Mouse (Mus musculus): Measurements from ENCODE around the gene Dgat2l6. TPM values are rescaled to one million over a fixed set of nuclear protein-coding genes. Genes with fewer than 3 reads are reported as not detected.

The Dgat2l6 gene
- polyA plus RNA-seq (2012; rRNA removed): not detected in 2 replicates

DNA sequence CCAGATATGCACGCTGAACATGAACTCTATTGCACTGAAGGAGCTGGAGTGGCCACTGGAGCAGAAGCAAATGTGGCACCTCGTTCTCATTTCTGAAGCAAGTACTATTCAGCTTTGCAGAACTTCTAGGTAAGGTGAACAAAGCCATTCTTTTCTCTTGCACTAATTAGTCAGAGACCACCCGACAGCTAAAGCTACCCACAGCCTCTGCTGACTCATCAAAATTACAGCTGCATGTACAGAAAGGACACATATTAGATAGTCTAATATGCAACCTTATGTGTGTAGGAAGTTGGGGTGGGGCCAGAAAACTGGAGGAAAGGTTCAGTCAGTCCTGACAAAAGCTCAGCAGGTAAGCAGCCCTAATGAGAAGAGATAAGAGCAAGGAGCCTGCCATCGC, at the start of gene Dgat2l6:
Gene Dgat2l6 (plus strand): TSS at position 368 of the 400 bp plus-strand sequence.

DNA sequence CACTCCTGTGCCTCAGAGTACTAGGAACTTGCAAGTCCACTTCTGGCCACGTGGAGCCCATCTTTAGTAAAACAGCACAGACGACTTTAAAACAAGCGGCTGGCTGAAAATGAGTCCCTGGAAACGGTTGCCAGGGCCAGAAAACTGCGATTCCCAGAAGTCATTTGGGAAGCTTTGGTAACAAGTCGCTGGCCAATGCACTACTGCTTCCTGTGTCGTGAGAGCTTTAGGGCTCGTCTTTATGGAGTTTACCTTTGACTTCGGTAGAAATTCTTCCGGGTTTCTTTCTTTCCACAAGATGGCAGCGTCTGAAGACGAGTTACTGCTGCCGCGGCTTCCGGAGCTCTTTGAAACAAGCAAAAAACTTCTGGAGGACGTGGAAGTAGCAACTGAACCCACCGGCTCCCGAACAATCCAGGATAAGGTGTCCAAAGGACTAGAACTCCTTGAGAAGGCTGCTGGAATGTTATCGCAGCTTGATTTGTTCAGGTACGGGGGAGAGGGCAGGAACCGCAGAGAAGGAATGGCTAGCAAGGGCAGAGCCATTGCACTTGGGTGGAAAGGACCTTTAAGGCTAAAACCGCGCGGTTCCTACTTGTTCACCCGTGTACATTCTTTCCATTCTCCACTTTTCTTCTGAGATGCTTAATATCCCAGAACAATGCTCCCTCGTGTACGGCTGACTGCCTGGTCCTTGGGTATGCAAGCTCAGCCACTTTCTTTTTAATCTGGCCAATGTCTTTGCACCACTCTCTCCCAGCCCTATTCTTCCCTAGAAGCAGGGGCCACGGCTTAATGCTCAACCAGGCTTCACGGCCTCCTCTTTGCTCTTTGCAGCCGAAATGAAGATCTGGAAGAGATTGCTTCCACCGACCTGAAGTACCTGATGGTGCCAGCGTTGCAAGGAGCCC, 30.3 kb upstream of the Dgat2l6 start, which contains the start of gene Igbp1:
Gene Igbp1 (plus strand): TSS at position 224 of the 911 bp plus-strand sequence.

DNA sequence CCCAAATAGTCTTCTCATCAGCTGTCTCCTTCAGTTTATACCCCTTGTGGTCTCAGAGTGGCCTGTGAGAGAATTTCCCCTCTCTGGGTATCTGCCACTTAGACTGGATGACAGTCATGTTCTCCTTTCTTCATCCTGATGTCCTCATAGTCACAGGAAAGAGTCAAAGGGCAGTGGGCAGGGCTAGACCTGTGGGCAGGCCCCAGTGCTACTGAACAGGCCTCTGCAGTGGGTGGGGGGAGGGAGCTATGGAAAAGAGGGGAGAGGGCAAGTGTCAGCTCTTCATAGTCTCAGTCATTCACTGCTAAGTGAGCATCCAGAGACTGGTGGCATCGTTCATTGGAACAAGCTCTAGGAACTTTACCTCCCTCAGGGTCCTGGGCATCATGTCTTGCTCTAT, 47.3 kb downstream of the Dgat2l6 start, which contains the start of gene Awat1:
Gene Awat1 (plus strand): TSS at position 301 of the 400 bp plus-strand sequence.

DNA sequence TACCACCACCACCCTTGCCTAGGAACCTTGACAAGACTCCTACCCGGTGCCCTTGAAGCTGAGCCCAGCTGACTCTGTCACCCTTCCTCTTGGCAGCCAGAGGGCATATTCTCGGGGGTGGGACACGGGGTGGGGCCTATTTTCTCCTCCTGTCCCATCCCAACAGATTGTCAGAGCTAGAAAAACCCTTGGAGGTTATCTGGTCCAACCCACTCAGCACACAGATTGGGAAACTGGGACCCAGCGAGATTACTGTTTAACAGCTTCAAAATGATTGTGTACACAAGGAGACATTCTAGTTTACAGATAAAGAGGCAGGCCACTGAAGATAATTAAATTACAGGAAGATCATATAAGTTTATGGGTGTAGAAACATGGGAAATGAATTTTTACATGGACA, 70.2 kb downstream of the Dgat2l6 start, which contains the start of gene P2ry4:
Gene P2ry4 (minus strand): TSS at position 79 of the 400 bp plus-strand sequence.

Other genes with a start within 250 kb of the Dgat2l6 start
- gene Otud6a, start 95.8 kb upstream of the Dgat2l6 start, polyA plus RNA-seq (2012; rRNA removed): not detected in 2 replicates
- 0.67 and 0.79 TPM in 2 replicates for gene Awat2, start 82.1 kb upstream of the Dgat2l6 start, polyA plus RNA-seq (2012; rRNA removed)
- 13.3 and 18.1 TPM in 2 replicates for gene Igbp1, start 30.5 kb upstream of the Dgat2l6 start, polyA plus RNA-seq (2012; rRNA removed)
- not detected in 2 replicates for gene Awat1, start 47.4 kb downstream of the Dgat2l6 start, polyA plus RNA-seq (2012; rRNA removed)
- gene P2ry4, start 70.0 kb downstream of the Dgat2l6 start, polyA plus RNA-seq (2012; rRNA removed): 0.05 and 0.06 TPM in 2 replicates
- not detected in 2 replicates for gene Arr3, start 80.7 kb downstream of the Dgat2l6 start, polyA plus RNA-seq (2012; rRNA removed)
- gene Kif4, start 100.9 kb downstream of the Dgat2l6 start, polyA plus RNA-seq (2012; rRNA removed): 1.1 and 1.9 TPM in 2 replicates
- gene Pdzd11, start 101.7 kb downstream of the Dgat2l6 start, polyA plus RNA-seq (2012; rRNA removed): 10.7 and 14.5 TPM in 2 replicates
- gene Gdpd2, start 205.0 kb downstream of the Dgat2l6 start, polyA plus RNA-seq (2012; rRNA removed): 53.7 and 59.2 TPM in 2 replicates
- gene Dlg3, start 242.9 kb downstream of the Dgat2l6 start, polyA plus RNA-seq (2012; rRNA removed): 7.8 and 15.1 TPM in 2 replicates